Comparison of ENCODE assay signal across 8 mouse cellular contexts in genomic region chr12:108179246-108179320, GRCm38 (mm10). TPM values are rescaled to one million over a fixed set of nuclear protein-coding genes. Genes with fewer than 3 reads are reported as not detected.
A peak's percentile ranks its signal among the peaks of the same experiment; 100 is the strongest.
DNase-seq lines count a peak whose midpoint lies in the region; ATAC-seq lines count a peak whose summit lies in the region.

Gene Setd3 (minus strand): TSS chr12:108179314.

- no peaks in the 10 kb centered on the region for H3K9me3 ChIP-seq in hindbrain, embryonic 16.5 days (ENCODE audit: control insufficient read depth, low read length)

- peaks cover 89% of the 10 kb centered on the region for H3K79me2 ChIP-seq in macrophage (ENCODE audit: inconsistent target)

- WGBS in hindbrain, embryonic 16.5 days = 0% methylated on average over 5 of the region's 9 CpGs
- WGBS in macrophage (ENCODE audit: missing documents) = 0% methylated on average over 4 of the region's 9 CpGs

- peak within 1 kb of the TSS; percentile 92 for H3K4me2 ChIP-seq in hindbrain, embryonic 16.5 days (ENCODE audit: low read length)

- peaks cover 28% of the 10 kb centered on the region for H3K4me1 ChIP-seq in hindbrain, embryonic 16.5 days (ENCODE audit: control insufficient read depth, insufficient read depth, low read depth, low read length)

- H3K27ac ChIP-seq in hindbrain, embryonic 16.5 days (ENCODE audit: low read depth, low read length) = peak within 1 kb of the TSS; percentile 86
- peak within 1 kb of the TSS; percentile 71 for H3K27ac ChIP-seq in macrophage

- peak within 1 kb of the TSS; percentile 100 for H3K4me3 ChIP-seq in hindbrain, embryonic 16.5 days (ENCODE audit: low read length)
- peak within 1 kb of the TSS; percentile 100 for H3K4me3 ChIP-seq in macrophage (ENCODE audit: inconsistent target)

- peaks cover 8% of the 10 kb centered on the region; the same call in 1 of the 2 replicates for H3K36me3 ChIP-seq in hindbrain, embryonic 16.5 days (ENCODE audit: control insufficient read depth, insufficient read depth, low read length)
- 0 out of 2 replicates have a peak, but pooled peaks cover 6% of the 10 kb centered on the region for H3K36me3 ChIP-seq in macrophage (ENCODE audit: inconsistent target)

- H3K9ac ChIP-seq in hindbrain, embryonic 16.5 days (ENCODE audit: low read depth, low read length) = peak within 1 kb of the TSS; percentile 95

- ATAC-seq in frontal cortex, adult (ENCODE audit: low TSS enrichment) = no peak
- ATAC-seq in hindbrain, embryonic 16.5 days = no peak

- DNase-seq in frontal cortex, adult 2 months (ENCODE audit: extremely low spot score in 1 of 2, low spot score in 1 of 2) = no peak
- DNase-seq in adrenal gland, adult 2 months = no peak
- DNase-seq in gastrocnemius, adult 18-20 months (ENCODE audit: low spot score) = no peak
- DNase-seq in urinary bladder, adult 18-20 months (ENCODE audit: low spot score in 2 of 2) = no peak
- no peak for DNase-seq in spleen, postnatal 14 days (ENCODE audit: low spot score in 2 of 2)

- H3K27me3 ChIP-seq in hindbrain, embryonic 16.5 days (replicated peaks; ENCODE audit: control insufficient read depth, insufficient read depth, low read length) = no peaks in the 10 kb centered on the region

RNA-seq across cellular contexts. Expression of gene Setd3, which starts in this region (rescaled TPM):
- 101 and 117 TPM in 2 replicates for polyA plus RNA-seq in frontal cortex, adult 2 months (2012; rRNA removed)
- 100 to 1,000 TPM; 109 to 117 TPM for total RNA-seq in adrenal gland, adult 2 months (2021)
- 9.2 and 11.0 TPM in 2 replicates for polyA plus RNA-seq in adrenal gland, adult 2 months (2012; rRNA removed)
- 100 to 1,000 TPM; 106 to 113 TPM for total RNA-seq in gastrocnemius, adult 18-20 months (2021)
- polyA plus RNA-seq in hindbrain, embryonic 16.5 days (2015; fragmentation: Nextera tagmentation; extraction: Ambion mirVana) = 93.6 and 97.6 TPM in 2 replicates
- total RNA-seq in macrophage (2018; cell fraction: chromatin; rRNA removed) = 100 to 1,000 TPM in 18 of 26 experiments, 10 to 100 TPM in 8; 43.2 to 154 (median 112) TPM
- total RNA-seq in macrophage (2018; cell fraction: cytosol; rRNA removed) = 100 to 1,000 TPM in 2 of 26 experiments, 10 to 100 TPM in 24; 76.2 to 107 (median 87.0) TPM
- 100 to 1,000 TPM in 13 of 26 experiments, 10 to 100 TPM in 13; 52.0 to 164 (median 98.2) TPM for total RNA-seq in macrophage (2018; cell fraction: nucleus; rRNA removed)
- polyA plus RNA-seq in macrophage (2018) = 75.0 to 121 TPM (median 84.4 TPM) in 3 replicates
